Mouse (Mus musculus): ENCODE results near the gene Hjurp. TPM values are rescaled to one million over a fixed set of nuclear protein-coding genes. Genes with fewer than 3 reads are reported as not detected.
"Not testable (repeated sequence)": the region's sequence is repeated elsewhere in the genome, so short reads cannot be mapped to it uniquely, and the experiment has no call there.

Gene Hjurp
- polyA plus RNA-seq, 1 experiment from 2014 or later, result 56.0 TPM

DNA sequence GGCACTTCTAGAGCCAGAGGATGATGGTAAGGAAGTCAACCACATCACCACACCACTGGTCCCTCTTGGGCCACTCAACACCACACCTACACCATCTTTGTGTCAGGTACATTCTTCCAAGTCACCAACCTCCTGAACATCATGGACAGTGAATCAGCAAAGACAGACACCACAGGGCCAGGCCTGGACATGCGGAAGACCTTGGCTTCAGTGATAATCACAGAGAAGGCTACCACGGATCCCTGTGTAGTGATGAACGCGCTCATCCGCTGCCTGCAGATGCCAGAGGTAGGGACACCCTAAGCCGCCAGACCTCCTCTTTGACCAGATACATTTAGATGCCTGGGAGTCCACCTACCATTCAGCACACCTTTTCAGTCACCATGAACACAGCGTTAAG, 49.3 kb downstream of the Hjurp start:
- in situ Hi-C loops (cut with MboI; ENCODE audit: low pct_unique_long_range_greater_than_20kb), result no loop called here
- DNase-seq (ENCODE audit: low read depth, low spot score), result no peak
- ChIA-PET CTCF (no interaction called here), POLR2A (no interaction called here)
- no peak for TF ChIP-seq CTCF (IDR thresholded peaks at IDR 0.05)
- ATAC-seq, result no peak
- no peaks in the 10 kb centered on the region for H3K27me3 ChIP-seq

DNA sequence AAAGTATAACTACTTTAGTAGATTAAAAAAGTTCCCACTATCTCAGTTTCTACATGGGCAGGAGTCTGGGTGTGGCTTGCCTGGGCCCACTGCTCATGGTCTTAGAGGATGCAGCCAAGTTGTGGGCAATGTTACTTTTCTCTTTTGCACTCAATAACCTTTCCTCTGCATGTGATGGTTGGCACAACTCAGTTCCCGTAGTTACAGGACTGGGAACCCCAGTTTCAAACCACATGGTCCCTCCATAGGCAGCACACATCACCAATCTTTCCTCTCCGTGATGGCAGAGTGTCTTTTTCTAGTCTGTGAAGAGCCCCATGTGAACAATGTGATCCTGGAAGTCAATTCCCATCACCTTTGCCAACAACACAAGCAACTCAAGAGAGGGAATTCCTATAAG, 50.0 kb downstream of the Hjurp start:
- CTCF ChIA-PET, result no interaction called here
- ATAC-seq (no peak), DNase-seq (ENCODE audit: low read depth, low spot score) (no peak)
- POLR2A ChIA-PET, result no interaction called here
- in situ Hi-C loops (cut with MboI; ENCODE audit: low pct_unique_long_range_greater_than_20kb), result no loop called here
- no peaks in the 10 kb centered on the region for H3K27me3 ChIP-seq
- no peak for TF ChIP-seq CTCF (IDR thresholded peaks at IDR 0.05)

DNA sequence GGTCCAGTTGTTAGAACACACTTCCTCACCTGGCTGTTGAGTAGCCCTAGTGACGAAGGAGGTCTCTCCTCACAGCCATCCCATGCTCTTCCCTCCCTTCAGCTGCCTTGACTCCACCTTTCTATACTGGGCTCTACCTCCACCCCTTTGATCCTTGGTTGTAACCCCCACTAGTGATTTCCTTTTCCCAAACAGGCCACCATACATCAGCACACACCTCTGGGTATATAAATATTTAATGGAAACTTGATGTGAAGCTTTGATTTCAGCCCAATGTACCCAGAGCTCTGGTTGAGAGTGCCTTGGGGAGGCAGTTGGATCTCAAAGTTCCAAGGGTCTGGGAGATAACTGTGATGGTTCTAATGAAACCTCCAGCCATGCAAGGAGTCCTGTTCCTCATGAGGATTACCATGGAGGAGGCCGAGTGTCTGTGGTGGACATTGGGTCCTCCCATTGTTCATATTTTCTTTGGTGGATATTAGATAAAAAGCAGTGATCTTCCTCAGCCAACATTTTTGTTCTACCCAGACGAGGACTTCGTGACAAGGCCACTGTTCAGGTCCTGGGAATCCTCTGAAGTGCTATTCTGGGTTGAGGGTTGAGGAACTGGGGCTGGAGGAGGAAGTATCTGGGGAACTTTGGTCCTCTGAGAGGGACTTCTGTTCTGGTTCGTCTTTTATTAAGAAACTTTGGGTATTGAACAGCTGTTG, 50.6 kb downstream of the Hjurp start, which contains the start of gene Mroh2a:
TSS of gene Mroh2a (plus strand) at position 317 of the 710 bp plus-strand sequence.
- TF ChIP-seq CTCF (IDR thresholded peaks at IDR 0.05), result no peak
- in situ Hi-C loops (cut with MboI; ENCODE audit: low pct_unique_long_range_greater_than_20kb), result no loop called here
- no peaks in the 10 kb centered on the region for H3K27me3 ChIP-seq
- ChIA-PET POLR2A (no interaction called here), CTCF (interaction anchor here (1.1 kb wide), 1 partner anchor 18 kb away, joined by 3 read pairs; no protein-coding TSS in a partner anchor)
- DNase-seq (ENCODE audit: low read depth, low spot score) (no peak), ATAC-seq (no peak)

DNA sequence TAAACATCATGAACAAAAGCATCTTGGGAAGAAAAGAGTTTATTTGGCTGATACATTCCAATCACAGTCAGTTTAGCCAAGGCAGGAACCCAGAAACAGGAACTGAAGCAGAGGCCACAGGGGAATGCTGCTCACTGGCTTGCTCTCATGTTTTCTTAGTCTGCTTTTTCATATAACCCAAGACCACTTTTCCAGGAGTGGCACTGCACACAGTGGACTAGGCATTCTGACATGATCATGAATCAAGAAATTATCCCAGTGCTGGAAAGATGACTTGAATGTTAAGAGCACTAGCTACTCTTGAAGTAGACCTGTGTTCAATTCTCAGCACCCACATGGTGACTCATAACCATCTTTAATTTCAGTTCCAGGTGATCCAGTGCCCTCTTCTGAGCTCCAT, 51.7 kb downstream of the Hjurp start:
- DNase-seq (ENCODE audit: low read depth, low spot score) (no peak), ATAC-seq (no peak)
- no peak for TF ChIP-seq CTCF (IDR thresholded peaks at IDR 0.05)
- in situ Hi-C loops (cut with MboI; ENCODE audit: low pct_unique_long_range_greater_than_20kb), result no loop called here
- CTCF ChIA-PET, result interaction anchor here (1.0 to 1.1 kb wide), 2 partner anchors 19 to 56 kb away, joined by 3 read pairs; no protein-coding TSS in a partner anchor
- POLR2A ChIA-PET, result no interaction called here
- H3K27me3 ChIP-seq, result no peaks in the 10 kb centered on the region

DNA sequence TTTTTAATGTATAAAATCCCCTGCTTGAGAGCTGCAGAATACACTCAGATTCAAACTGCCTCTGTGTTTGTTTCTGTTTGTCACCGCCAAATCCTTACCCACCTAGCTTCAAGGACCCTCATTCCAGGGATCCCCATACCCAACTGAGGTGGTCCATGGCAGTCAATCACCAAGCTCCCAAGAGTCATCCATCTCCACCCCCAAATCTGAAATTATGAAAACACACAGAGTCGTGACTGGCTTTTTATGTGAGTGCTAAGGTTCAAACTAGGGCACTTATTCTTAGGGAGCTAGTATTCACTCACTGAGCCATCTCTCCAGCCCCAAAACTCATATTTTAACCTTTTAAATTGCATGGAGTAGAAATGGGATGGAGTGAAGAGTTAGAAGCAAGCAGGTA, 52.1 kb downstream of the Hjurp start:
- DNase-seq (ENCODE audit: low read depth, low spot score); in situ Hi-C loops (cut with MboI; ENCODE audit: low pct_unique_long_range_greater_than_20kb); ATAC-seq; H3K27me3 ChIP-seq; POLR2A ChIA-PET: not testable (repeated sequence)
- CTCF ChIA-PET, result interaction anchor here (1.0 to 1.1 kb wide), 2 partner anchors 20 to 56 kb away, joined by 3 read pairs; no protein-coding TSS in a partner anchor

DNA sequence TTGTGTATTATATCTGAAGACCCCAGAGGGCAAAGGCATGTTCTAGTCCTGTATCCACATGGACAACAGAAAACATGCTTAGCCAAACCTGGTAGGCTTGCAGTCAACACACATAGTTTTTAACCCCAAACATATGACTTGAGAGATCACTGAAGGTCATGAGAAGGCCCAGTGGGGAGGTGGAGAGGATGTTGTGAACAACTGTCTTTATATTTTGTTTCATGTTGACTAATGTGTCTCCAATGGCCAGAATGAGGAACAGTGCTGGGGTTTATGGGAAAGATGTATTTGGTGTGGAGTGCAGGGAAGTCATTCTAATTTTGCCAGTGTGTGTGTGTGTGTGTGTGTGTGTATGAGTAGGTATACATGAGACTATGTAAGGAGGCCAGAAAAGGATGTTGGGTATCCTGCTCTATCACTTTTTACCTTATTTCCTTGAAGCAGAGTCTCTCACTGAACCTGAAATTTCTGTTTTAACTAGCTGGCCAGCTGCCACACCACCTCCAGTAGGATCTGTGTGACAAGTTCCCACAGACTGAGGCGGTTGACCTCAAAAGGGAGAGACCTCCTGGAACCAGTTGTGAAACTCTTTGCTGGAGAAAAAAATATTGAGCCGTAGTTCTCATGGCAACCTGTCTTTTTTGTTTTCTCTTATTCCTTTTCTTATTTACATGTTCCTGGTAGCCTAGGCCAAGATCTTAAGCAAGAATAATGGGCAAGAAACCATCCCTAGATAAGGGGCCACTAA, 53.2 kb downstream of the Hjurp start:
- ATAC-seq (no peak), DNase-seq (ENCODE audit: low read depth, low spot score) (no peak)
- ChIA-PET CTCF (interaction anchor here (1.0 kb wide), 1 partner anchor 10 kb away, joined by 3 read pairs; no protein-coding TSS in a partner anchor), POLR2A (no interaction called here)
- H3K27me3 ChIP-seq, result no peaks in the 10 kb centered on the region
- no peak for TF ChIP-seq CTCF (IDR thresholded peaks at IDR 0.05)
- in situ Hi-C loops (cut with MboI; ENCODE audit: low pct_unique_long_range_greater_than_20kb), result no loop called here

DNA sequence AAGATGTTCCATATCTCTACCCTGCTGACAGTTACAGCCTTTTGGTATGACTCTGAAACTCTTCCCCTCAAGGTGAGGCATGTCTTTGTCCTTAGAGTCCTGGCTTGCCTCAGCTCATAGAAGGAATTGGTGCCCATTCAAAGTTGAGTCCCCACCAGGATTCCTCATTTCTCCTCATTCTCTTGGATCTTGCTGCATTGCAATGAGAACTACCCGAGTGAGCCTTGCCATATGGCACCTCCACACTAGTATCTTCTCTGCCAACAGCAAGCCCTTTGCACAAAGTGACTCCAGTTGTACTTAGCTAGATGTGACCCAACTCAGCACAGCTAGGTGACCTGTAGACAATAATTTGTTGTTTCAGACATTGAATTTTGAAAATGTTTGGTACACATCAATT, 53.8 kb downstream of the Hjurp start:
- CTCF ChIA-PET, result interaction anchor here (1.0 to 2.0 kb wide), 3 partner anchors 10 to 13 kb away, joined by 3 to 10 read pairs (median 3); no protein-coding TSS in a partner anchor
- ATAC-seq, result no peak
- in situ Hi-C loops (cut with MboI; ENCODE audit: low pct_unique_long_range_greater_than_20kb), result no loop called here
- no peak for TF ChIP-seq CTCF (IDR thresholded peaks at IDR 0.05)
- POLR2A ChIA-PET, result no interaction called here
- no peak for DNase-seq (ENCODE audit: low read depth, low spot score)
- no peaks in the 10 kb centered on the region for H3K27me3 ChIP-seq

DNA sequence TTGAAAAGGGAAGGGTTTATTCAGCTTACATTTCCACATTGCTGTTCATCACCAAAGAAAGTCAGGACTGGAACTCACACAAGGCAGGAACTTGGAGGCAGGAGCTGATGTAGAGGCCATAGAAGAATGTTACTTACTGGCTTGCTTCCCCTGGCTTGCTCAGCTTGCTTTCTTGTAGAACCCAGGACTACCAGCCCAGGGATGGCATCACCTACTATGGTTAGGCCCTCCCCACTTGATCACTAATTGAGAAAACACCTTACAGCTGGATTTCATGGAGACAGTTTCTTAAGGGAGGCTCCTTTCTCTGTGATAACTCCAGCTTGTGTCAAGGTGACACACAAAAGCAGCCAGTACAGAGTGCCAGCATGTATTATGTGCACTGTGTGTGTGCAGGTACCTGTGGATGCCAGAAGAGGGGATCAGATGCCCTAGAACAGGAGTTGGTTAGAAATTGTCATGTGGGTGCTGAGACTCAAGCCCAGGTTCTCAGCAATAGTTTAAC, 54.4 kb downstream of the Hjurp start:
- POLR2A ChIA-PET, result interaction anchor here (1.6 kb wide), 1 partner anchor 14 kb away, joined by 4 read pairs; no protein-coding TSS in a partner anchor
- H3K27me3 ChIP-seq; DNase-seq (ENCODE audit: low read depth, low spot score); ATAC-seq; in situ Hi-C loops (cut with MboI; ENCODE audit: low pct_unique_long_range_greater_than_20kb): not testable (repeated sequence)
- CTCF ChIA-PET, result interaction anchor here (1.0 to 2.0 kb wide), 6 partner anchors 8 to 28 kb away, joined by 3 to 10 read pairs (median 3); no protein-coding TSS in a partner anchor

DNA sequence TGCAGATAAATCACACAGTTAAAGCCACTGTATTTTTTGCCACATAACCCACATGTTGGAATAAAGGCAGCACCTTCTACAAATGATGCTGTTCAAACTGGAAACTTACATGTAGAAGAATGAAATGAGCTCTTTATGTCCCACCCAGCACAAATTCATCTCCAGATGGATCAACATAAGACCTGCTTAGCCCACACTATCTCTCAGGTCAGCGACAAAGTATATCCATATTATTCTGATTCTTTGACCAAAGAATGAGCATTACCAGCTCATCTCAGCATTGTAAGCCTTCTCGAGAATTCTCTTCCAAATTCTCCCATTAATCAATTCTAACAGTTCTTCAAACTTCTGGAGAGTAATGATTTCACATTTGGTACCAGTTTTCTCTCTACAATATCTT, 55.2 kb downstream of the Hjurp start:
- in situ Hi-C loops (cut with MboI; ENCODE audit: low pct_unique_long_range_greater_than_20kb), result no loop called here
- ChIA-PET CTCF (interaction anchor here (1.0 to 2.2 kb wide), 7 partner anchors 9 to 55 kb away, joined by 3 to 10 read pairs (median 3); partner anchors contain the start of genes Hjurp and Trpm8), POLR2A (interaction anchor here (1.6 kb wide), 1 partner anchor 13 kb away, joined by 4 read pairs; no protein-coding TSS in a partner anchor)
- H3K27me3 ChIP-seq, result no peaks in the 10 kb centered on the region
- no peak for ATAC-seq
- no peak for TF ChIP-seq CTCF (IDR thresholded peaks at IDR 0.05)
- no peak for DNase-seq (ENCODE audit: low read depth, low spot score)

DNA sequence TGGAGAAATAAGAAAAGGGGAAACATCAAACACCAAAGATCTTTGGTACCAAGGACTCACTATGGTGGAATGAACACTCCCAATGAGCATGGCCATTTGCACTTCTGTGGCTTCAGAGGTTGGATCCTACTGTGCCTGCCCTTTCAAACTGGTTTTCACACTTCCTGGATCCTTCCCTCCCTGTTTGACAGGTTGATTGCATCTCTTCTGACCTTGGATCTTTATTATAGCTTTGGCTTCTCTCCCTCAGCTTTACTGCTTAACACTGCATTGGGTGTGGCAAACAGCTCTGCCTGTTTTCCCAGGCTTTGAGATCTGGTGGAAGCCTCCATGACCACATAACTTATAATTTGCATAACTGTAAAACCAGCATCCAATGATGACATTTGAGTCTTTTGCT, 57.1 kb downstream of the Hjurp start:
- no peak for TF ChIP-seq CTCF (IDR thresholded peaks at IDR 0.05)
- CTCF ChIA-PET, result interaction anchor here (2.2 kb wide), 1 partner anchor 57 kb away, joined by 8 read pairs; the partner anchor contains the start of genes Hjurp and Trpm8
- in situ Hi-C loops (cut with MboI; ENCODE audit: low pct_unique_long_range_greater_than_20kb), result no loop called here
- POLR2A ChIA-PET, result no interaction called here
- no peaks in the 10 kb centered on the region for H3K27me3 ChIP-seq
- DNase-seq (ENCODE audit: low read depth, low spot score) (no peak), ATAC-seq (no peak)
